Mouse (Mus musculus): ENCODE results near the gene Sar1a. TPM values are rescaled to one million over a fixed set of nuclear protein-coding genes. Genes with fewer than 3 reads are reported as not detected.

The Sar1a gene
- polyA plus RNA-seq, 1 experiment from 2014 or later = 169 TPM

- H3K27me3 ChIP-seq (ENCODE audit: control insufficient read depth, insufficient read depth, low read length) = no peaks in the 10 kb centered on the region
- H3K36me3 ChIP-seq (ENCODE audit: control insufficient read depth, insufficient read depth, low read length) = peaks cover 66% of the 10 kb centered on the region
- no peak overlapping the region for H3K27ac ChIP-seq (replicated peaks in 1 of 2; ENCODE audit: control insufficient read depth in 1 of 2, insufficient read depth in 1 of 2, low read depth in 2 of 2, low read length in 2 of 2)
- no peak for ATAC-seq (ENCODE audit: insufficient number of reproducible peaks, insufficient read depth, low FRiP score, low read depth)
- H3K4me3 ChIP-seq (ENCODE audit: control insufficient read depth in 1 of 2, insufficient read depth in 1 of 2, low read depth in 1 of 2, low read length in 2 of 2) = no peak overlapping the region
- 57% methylated on average over 10 of the region's 10 CpGs for WGBS
- H3K9ac ChIP-seq (ENCODE audit: low read length) = no peak overlapping the region
- H3K4me1 ChIP-seq (ENCODE audit: control insufficient read depth in 2 of 2, insufficient read depth in 2 of 2, low read length in 2 of 2) = no peaks in the 10 kb centered on the region
- no peak overlapping the region for H3K4me2 ChIP-seq (ENCODE audit: low read length)
- no peaks in the 10 kb centered on the region for H3K9me3 ChIP-seq (ENCODE audit: control insufficient read depth, low read length)
Observed at GRCm38 (mm10) chr10:61662391-61662988, 17.6 kb upstream of the Sar1a start.

DNA sequence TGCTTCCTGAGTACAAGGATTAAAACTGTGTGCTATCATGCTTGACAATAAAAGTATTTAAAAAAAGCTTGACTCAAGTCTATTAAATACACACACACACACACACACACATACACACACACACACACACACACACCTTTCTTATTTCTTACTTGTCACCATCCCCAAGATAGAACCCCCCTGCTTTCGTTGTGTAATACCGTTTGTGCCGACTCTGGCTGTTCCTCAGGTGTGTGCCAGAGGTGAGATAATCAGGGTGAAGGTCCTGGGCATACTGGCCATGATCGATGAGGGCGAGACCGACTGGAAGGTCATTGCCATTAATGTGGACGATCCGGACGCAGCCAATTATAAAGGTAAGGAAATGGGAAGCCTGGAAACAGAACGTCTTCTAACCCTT lies 15.0 kb upstream of the Sar1a start:
- ATAC-seq (ENCODE audit: insufficient number of reproducible peaks, insufficient read depth, low FRiP score, low read depth) = no peak
- WGBS = 90% methylated on average over 10 of the region's 10 CpGs
- peaks cover 74% of the 10 kb centered on the region for H3K36me3 ChIP-seq (ENCODE audit: control insufficient read depth, insufficient read depth, low read length)

GRCm38 (mm10) chr10:61665651-61666050 lies 14.4 kb upstream of the Sar1a start:
- H3K4me1 ChIP-seq (ENCODE audit: control insufficient read depth in 2 of 2, insufficient read depth in 2 of 2, low read length in 2 of 2) = no peaks in the 10 kb centered on the region
- no peaks in the 10 kb centered on the region for H3K9me3 ChIP-seq (ENCODE audit: control insufficient read depth, low read length)
- 70% methylated on average over 3 of the region's 3 CpGs for WGBS
- H3K4me2 ChIP-seq (ENCODE audit: low read length) = no peak overlapping the region
- no peak for ATAC-seq (ENCODE audit: insufficient number of reproducible peaks, insufficient read depth, low FRiP score, low read depth)
- H3K9ac ChIP-seq (ENCODE audit: low read length) = no peak overlapping the region
- H3K27me3 ChIP-seq (ENCODE audit: control insufficient read depth, insufficient read depth, low read length) = no peaks in the 10 kb centered on the region
- peaks cover 74% of the 10 kb centered on the region for H3K36me3 ChIP-seq (ENCODE audit: control insufficient read depth, insufficient read depth, low read length)
- H3K27ac ChIP-seq (replicated peaks in 1 of 2; ENCODE audit: control insufficient read depth in 1 of 2, insufficient read depth in 1 of 2, low read depth in 2 of 2, low read length in 2 of 2) = no peak overlapping the region
- H3K4me3 ChIP-seq (ENCODE audit: control insufficient read depth in 1 of 2, insufficient read depth in 1 of 2, low read depth in 1 of 2, low read length in 2 of 2) = no peak overlapping the region

More for the DNA sequence above, 15.0 kb upstream of the Sar1a start:
- Histone ChIP-seq H3K4me1 (ENCODE audit: control insufficient read depth in 2 of 2, insufficient read depth in 2 of 2, low read length in 2 of 2) (no peaks in the 10 kb centered on the region), H3K4me3 (ENCODE audit: control insufficient read depth in 1 of 2, insufficient read depth in 1 of 2, low read depth in 1 of 2, low read length in 2 of 2) (no peak overlapping the region), H3K27me3 (ENCODE audit: control insufficient read depth, insufficient read depth, low read length) (no peaks in the 10 kb centered on the region), H3K27ac (replicated peaks in 1 of 2; ENCODE audit: control insufficient read depth in 1 of 2, insufficient read depth in 1 of 2, low read depth in 2 of 2, low read length in 2 of 2) (no peak overlapping the region), H3K9me3 (ENCODE audit: control insufficient read depth, low read length) (no peaks in the 10 kb centered on the region), H3K9ac (ENCODE audit: low read length) (no peak overlapping the region), H3K4me2 (ENCODE audit: low read length) (no peak overlapping the region)

GRCm38 (mm10) chr10:61669289-61669688 lies 10.8 kb upstream of the Sar1a start:
- H3K4me1 ChIP-seq (ENCODE audit: control insufficient read depth in 2 of 2, insufficient read depth in 2 of 2, low read length in 2 of 2) = no peaks in the 10 kb centered on the region
- no peak overlapping the region for H3K9ac ChIP-seq (ENCODE audit: low read length)
- H3K27ac ChIP-seq (replicated peaks in 1 of 2; ENCODE audit: control insufficient read depth in 1 of 2, insufficient read depth in 1 of 2, low read depth in 2 of 2, low read length in 2 of 2) = no peak overlapping the region
- no peaks in the 10 kb centered on the region for H3K9me3 ChIP-seq (ENCODE audit: control insufficient read depth, low read length)
- no peaks in the 10 kb centered on the region for H3K27me3 ChIP-seq (ENCODE audit: control insufficient read depth, insufficient read depth, low read length)
- H3K4me2 ChIP-seq (ENCODE audit: low read length) = no peak overlapping the region
- H3K36me3 ChIP-seq (ENCODE audit: control insufficient read depth, insufficient read depth, low read length) = peaks cover 81% of the 10 kb centered on the region
- H3K4me3 ChIP-seq (ENCODE audit: control insufficient read depth in 1 of 2, insufficient read depth in 1 of 2, low read depth in 1 of 2, low read length in 2 of 2) = no peak overlapping the region
- 84% methylated on average over 7 of the region's 7 CpGs for WGBS
- ATAC-seq (ENCODE audit: insufficient number of reproducible peaks, insufficient read depth, low FRiP score, low read depth) = no peak

DNA sequence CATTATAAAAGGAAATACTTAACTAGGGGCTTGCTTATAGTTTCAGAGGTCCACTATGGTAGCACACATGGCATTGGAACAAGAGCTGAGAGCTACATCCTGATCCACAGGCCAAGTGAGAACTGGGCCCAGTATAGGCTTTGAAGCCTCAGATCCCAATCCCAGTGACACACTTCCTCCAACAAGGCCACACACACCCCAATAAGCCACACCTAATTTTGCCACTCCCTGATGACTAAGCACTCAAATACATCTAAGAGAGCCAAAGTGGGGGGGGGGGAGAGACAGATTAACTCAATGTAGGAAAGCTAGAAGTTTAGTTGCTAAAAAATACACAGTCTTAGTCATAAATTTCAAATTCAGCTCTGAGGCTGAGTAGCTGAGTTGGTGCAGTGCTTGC lies 10.2 kb upstream of the Sar1a start:
- no peaks in the 10 kb centered on the region for H3K9me3 ChIP-seq (ENCODE audit: control insufficient read depth, low read length)
- peaks cover 81% of the 10 kb centered on the region for H3K36me3 ChIP-seq (ENCODE audit: control insufficient read depth, insufficient read depth, low read length)
- H3K4me1 ChIP-seq (ENCODE audit: control insufficient read depth in 2 of 2, insufficient read depth in 2 of 2, low read length in 2 of 2) = no peaks in the 10 kb centered on the region
- no peak for ATAC-seq (ENCODE audit: insufficient number of reproducible peaks, insufficient read depth, low FRiP score, low read depth)
- no peak overlapping the region for H3K9ac ChIP-seq (ENCODE audit: low read length)
- H3K4me3 ChIP-seq (ENCODE audit: control insufficient read depth in 1 of 2, insufficient read depth in 1 of 2, low read depth in 1 of 2, low read length in 2 of 2) = no peak overlapping the region
- H3K4me2 ChIP-seq (ENCODE audit: low read length) = no peak overlapping the region
- H3K27ac ChIP-seq (replicated peaks in 1 of 2; ENCODE audit: control insufficient read depth in 1 of 2, insufficient read depth in 1 of 2, low read depth in 2 of 2, low read length in 2 of 2) = no peak overlapping the region
- H3K27me3 ChIP-seq (ENCODE audit: control insufficient read depth, insufficient read depth, low read length) = no peaks in the 10 kb centered on the region

- Histone ChIP-seq H3K36me3 (ENCODE audit: control insufficient read depth, insufficient read depth, low read length) (peaks cover 78% of the 10 kb centered on the region), H3K4me3 (ENCODE audit: control insufficient read depth in 1 of 2, insufficient read depth in 1 of 2, low read depth in 1 of 2, low read length in 2 of 2) (no peak overlapping the region), H3K4me2 (ENCODE audit: low read length) (no peak overlapping the region), H3K27ac (replicated peaks in 1 of 2; ENCODE audit: control insufficient read depth in 1 of 2, insufficient read depth in 1 of 2, low read depth in 2 of 2, low read length in 2 of 2) (no peak overlapping the region), H3K9me3 (ENCODE audit: control insufficient read depth, low read length) (no peaks in the 10 kb centered on the region), H3K9ac (ENCODE audit: low read length) (no peak overlapping the region), H3K27me3 (ENCODE audit: control insufficient read depth, insufficient read depth, low read length) (no peaks in the 10 kb centered on the region), H3K4me1 (ENCODE audit: control insufficient read depth in 2 of 2, insufficient read depth in 2 of 2, low read length in 2 of 2) (no peaks in the 10 kb centered on the region)
- 95% methylated on average over 3 of the region's 3 CpGs for WGBS
- no peak for ATAC-seq (ENCODE audit: insufficient number of reproducible peaks, insufficient read depth, low FRiP score, low read depth)
Observed at GRCm38 (mm10) chr10:61670758-61671157, 9.3 kb upstream of the Sar1a start.

DNA sequence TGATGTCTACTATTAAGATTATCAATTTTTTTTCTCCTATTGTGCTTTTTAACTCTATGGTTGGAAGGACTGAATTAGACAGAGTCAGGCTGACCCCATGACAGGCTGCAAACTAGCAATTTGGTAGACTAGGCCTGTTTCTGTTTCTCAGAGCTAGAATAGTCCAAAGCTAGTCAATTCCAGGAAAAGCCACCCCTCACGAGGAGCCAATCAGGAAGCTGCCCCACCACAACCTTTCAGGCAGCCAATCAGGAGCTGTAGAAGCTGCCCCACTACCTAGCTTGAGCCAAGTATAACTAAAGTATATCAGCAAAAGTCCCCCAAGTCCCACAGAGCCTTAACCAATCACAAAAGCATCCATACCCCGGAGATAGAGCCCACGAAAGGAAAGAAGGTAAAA lies 4.2 kb upstream of the Sar1a start:
- ATAC-seq (ENCODE audit: insufficient number of reproducible peaks, insufficient read depth, low FRiP score, low read depth) = no peak
- 69% methylated on average over 3 of the region's 3 CpGs for WGBS
- Histone ChIP-seq H3K9me3 (ENCODE audit: control insufficient read depth, low read length) (no peaks in the 10 kb centered on the region), H3K4me3 (ENCODE audit: control insufficient read depth in 1 of 2, insufficient read depth in 1 of 2, low read depth in 1 of 2, low read length in 2 of 2) (no peak overlapping the region), H3K27me3 (ENCODE audit: control insufficient read depth, insufficient read depth, low read length) (no peaks in the 10 kb centered on the region), H3K4me2 (ENCODE audit: low read length) (no peak overlapping the region), H3K36me3 (ENCODE audit: control insufficient read depth, insufficient read depth, low read length) (peaks cover 41% of the 10 kb centered on the region), H3K4me1 (ENCODE audit: control insufficient read depth in 2 of 2, insufficient read depth in 2 of 2, low read length in 2 of 2) (peaks cover 2 to 7% of the 10 kb centered on the region in 2 experiments; a peak in 3 of 4 replicates), H3K27ac (replicated peaks in 1 of 2; ENCODE audit: control insufficient read depth in 1 of 2, insufficient read depth in 1 of 2, low read depth in 2 of 2, low read length in 2 of 2) (no peak overlapping the region), H3K9ac (ENCODE audit: low read length) (no peak overlapping the region)

GRCm38 (mm10) chr10:61679545-61679944 lies 554 bp upstream of the Sar1a start:
- Histone ChIP-seq H3K9ac (ENCODE audit: low read length) (peak overlapping the region; percentile 98), H3K4me1 (ENCODE audit: control insufficient read depth in 2 of 2, insufficient read depth in 2 of 2, low read length in 2 of 2) (peaks cover 5 to 14% of the 10 kb centered on the region in 2 experiments), H3K27me3 (ENCODE audit: control insufficient read depth, insufficient read depth, low read length) (no peaks in the 10 kb centered on the region), H3K4me2 (ENCODE audit: low read length) (peak overlapping the region; percentile 77), H3K36me3 (ENCODE audit: control insufficient read depth, insufficient read depth, low read length) (peaks cover 19% of the 10 kb centered on the region), H3K9me3 (ENCODE audit: control insufficient read depth, low read length) (no peaks in the 10 kb centered on the region), H3K27ac (replicated peaks in 1 of 2; ENCODE audit: control insufficient read depth in 1 of 2, insufficient read depth in 1 of 2, low read depth in 2 of 2, low read length in 2 of 2) (peak overlapping the region; percentile 85 to 97), H3K4me3 (ENCODE audit: control insufficient read depth in 1 of 2, insufficient read depth in 1 of 2, low read depth in 1 of 2, low read length in 2 of 2) (peak overlapping the region; percentile 75 to 98)
- ATAC-seq (ENCODE audit: insufficient number of reproducible peaks, insufficient read depth, low FRiP score, low read depth) = no peak
- WGBS = 37% methylated on average over 9 of the region's 9 CpGs
